Mouse (Mus musculus) small intestine, adult 2 months (tissue): Measurements from ENCODE around the gene Dnah14.

Source experiments
- CTCF ChIP-seq: fragments of 200-500 bp; IDR thresholded peaks from 2 replicates; pipeline ENCODE4 v1.5.1; 2012; ENCODE audit warnings: low read depth, mild to moderate bottlenecking, control low read depth, inconsistent platforms, low read length, moderate library complexity, mixed read lengths; ENCODE audit not compliant: insufficient replicate concordance, insufficient read length; ENCODE audit errors: extremely low read depth
- POLR2A ChIP-seq: fragments of 200-500 bp; IDR thresholded peaks from 2 replicates; pipeline ENCODE4 v1.6.1; 2012; ENCODE audit warnings: low read depth, mild to moderate bottlenecking, control low read depth, inconsistent platforms, low read length, moderate library complexity

DNA sequence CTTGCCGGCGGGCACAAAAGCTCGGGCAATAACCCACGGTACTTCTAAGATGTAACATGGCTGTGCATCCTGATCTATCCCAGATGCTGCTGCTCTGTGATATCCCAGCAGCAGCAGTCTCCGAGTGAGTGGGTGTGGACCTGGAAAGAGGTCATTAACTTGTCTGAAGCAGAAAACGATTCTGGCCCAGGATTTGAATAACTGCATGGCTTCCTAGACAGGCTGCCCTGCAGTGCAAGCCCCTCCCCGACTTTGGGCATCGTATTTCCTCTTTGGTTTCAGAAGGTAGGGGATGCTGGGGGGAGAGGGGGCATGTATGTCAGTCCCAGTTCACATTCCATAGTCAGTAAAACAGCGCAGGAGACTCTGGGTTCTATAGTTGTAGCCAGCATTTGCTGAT lies 6.9 kb upstream of the Dnah14 start:
- TF ChIP-seq POLR2A (no peak), CTCF (no peak)
